Comparison of ENCODE assay signal across 15 mouse cellular contexts in the genomic region with DNA sequence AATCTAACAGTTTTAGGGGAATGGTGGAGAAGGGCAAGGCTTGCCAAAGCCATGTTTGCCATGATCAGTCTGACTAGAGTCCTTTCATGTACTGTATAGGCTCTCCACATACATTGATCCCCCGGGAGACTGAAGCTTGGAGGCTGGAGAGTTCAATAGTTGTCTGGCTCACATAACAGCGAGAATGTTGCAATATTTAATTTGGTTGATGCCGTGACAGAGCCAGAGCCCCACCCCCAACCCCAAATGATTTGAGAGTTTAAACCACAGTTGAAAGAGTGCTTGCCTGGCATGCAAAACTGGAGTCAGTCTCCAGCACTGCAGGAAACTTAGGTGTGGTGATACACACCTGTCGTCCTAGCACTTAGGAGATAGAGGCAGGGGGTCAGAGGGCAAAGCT. TPM values are rescaled to one million over a fixed set of nuclear protein-coding genes. Genes with fewer than 3 reads are reported as not detected.
"Had no signal": no experiment of that assay in that cellular context is flagged by ENCODE, and none has a peak within 500 bp of the region (broad histone marks: within the 10 kb centered on the region; RNA-seq: fewer than 3 reads in every experiment).

No protein-coding gene starts in this region.

- ATAC-seq: intestine, embryonic 16.5 days; midbrain, embryonic 15.5 days had no signal

- H3K27me3 ChIP-seq: kidney, embryonic 15.5 days; midbrain, embryonic 15.5 days; neural tube, embryonic 12.5 days had no signal

- H3K4me1 ChIP-seq: kidney, embryonic 15.5 days; megakaryocyte, embryonic 14.5 days had no signal

- H3K9me3 ChIP-seq: kidney, embryonic 15.5 days; limb, embryonic 10.5 days; megakaryocyte, embryonic 14.5 days; midbrain, embryonic 15.5 days; neural tube, embryonic 12.5 days had no signal

- H3K4me3 ChIP-seq: kidney, embryonic 15.5 days; left cerebral cortex, adult 2 months; limb, embryonic 10.5 days; megakaryocyte, embryonic 14.5 days; midbrain, embryonic 15.5 days; neural tube, embryonic 12.5 days had no signal

- H3K36me3 ChIP-seq: kidney, embryonic 15.5 days; limb, embryonic 10.5 days; midbrain, embryonic 15.5 days; neural tube, embryonic 12.5 days had no signal

- DNase-seq: kidney, adult 2 months; kidney, postnatal 25 days; lung, embryonic 14.5 days; lung, postnatal 4 days; thymus, postnatal 4 days had no signal

- H3K27ac ChIP-seq: kidney, embryonic 15.5 days; left cerebral cortex, adult 2 months; limb, embryonic 10.5 days; midbrain, embryonic 15.5 days; neural tube, embryonic 12.5 days; stomach, postnatal 0 days had no signal

- H3K4me2 ChIP-seq: kidney, embryonic 15.5 days; lung, embryonic 14.5 days; midbrain, embryonic 11.5 days; midbrain, embryonic 15.5 days; neural tube, embryonic 12.5 days had no signal

- H3K9ac ChIP-seq: kidney, embryonic 15.5 days; lung, embryonic 14.5 days; midbrain, embryonic 15.5 days; neural tube, embryonic 12.5 days had no signal

RNA-seq across cellular contexts. Expression of gene Plb1, which starts 49.8 kb away (rescaled TPM):
- total RNA-seq: monocyte, adult 5-6 weeks had no signal
- polyA plus RNA-seq: limb, embryonic 10.5 days; neural tube, embryonic 12.5 days had no signal
